ENCODE assay signal across 12 mouse cellular contexts in the genomic region with DNA sequence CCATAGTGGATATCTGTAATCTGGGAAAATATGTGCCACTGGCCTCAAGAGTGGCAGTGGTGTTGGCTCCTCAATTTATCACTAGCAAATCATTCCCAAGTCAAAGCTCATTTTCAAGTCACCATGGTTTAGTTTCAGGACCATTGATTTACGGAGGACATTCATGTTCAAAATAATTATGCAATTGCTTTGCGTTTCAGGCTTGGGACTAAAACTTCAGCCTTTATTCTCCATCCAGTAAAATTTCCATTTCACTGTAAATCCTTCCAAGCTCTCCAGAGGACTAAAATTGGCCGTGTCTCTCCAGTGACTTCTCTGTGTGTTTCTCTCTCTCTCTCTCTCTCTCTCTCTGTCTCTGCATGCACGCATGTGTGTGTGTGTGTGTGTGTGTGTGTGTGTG.
"Had no signal": no experiment of that assay in that cellular context is flagged by ENCODE, and none has a peak within 500 bp of the region (broad histone marks: within the 10 kb centered on the region; RNA-seq: fewer than 3 reads in every experiment).

No protein-coding gene starts in this region.

- H3K36me3 ChIP-seq: limb, embryonic 12.5 days; liver, embryonic 12.5 days; midbrain, embryonic 10.5 days; neural tube, embryonic 15.5 days had no signal

- H3K4me2 ChIP-seq: limb, embryonic 12.5 days; liver, embryonic 12.5 days; lung, embryonic 14.5 days; neural tube, embryonic 15.5 days had no signal

- DNase-seq: lung, embryonic 14.5 days; lung, postnatal 4 days; midbrain, embryonic 14.5 days; right cerebral cortex, adult 18-20 months; right cerebral cortex, postnatal 25 days; thymus, postnatal 4 days had no signal

- H3K27me3 ChIP-seq: limb, embryonic 12.5 days; liver, embryonic 12.5 days; neural tube, embryonic 15.5 days had no signal

- H3K4me1 ChIP-seq: limb, embryonic 12.5 days; liver, embryonic 12.5 days; midbrain, embryonic 10.5 days; neural tube, embryonic 15.5 days had no signal

- ATAC-seq: liver, embryonic 12.5 days had no signal

- H3K9me3 ChIP-seq: limb, embryonic 12.5 days; liver, embryonic 12.5 days; midbrain, embryonic 10.5 days; neural tube, embryonic 15.5 days had no signal

- H3K4me3 ChIP-seq: limb, embryonic 12.5 days; liver, embryonic 12.5 days; midbrain, embryonic 10.5 days; myocyte; neural tube, embryonic 15.5 days had no signal

- H3K9ac ChIP-seq: limb, embryonic 12.5 days; liver, embryonic 12.5 days; lung, embryonic 14.5 days; neural tube, embryonic 15.5 days had no signal

- H3K27ac ChIP-seq: kidney, postnatal 0 days; limb, embryonic 12.5 days; liver, embryonic 12.5 days; midbrain, embryonic 10.5 days; neural tube, embryonic 15.5 days had no signal
